ENCODE assay signal across 30 mouse cellular contexts in the genomic region with DNA sequence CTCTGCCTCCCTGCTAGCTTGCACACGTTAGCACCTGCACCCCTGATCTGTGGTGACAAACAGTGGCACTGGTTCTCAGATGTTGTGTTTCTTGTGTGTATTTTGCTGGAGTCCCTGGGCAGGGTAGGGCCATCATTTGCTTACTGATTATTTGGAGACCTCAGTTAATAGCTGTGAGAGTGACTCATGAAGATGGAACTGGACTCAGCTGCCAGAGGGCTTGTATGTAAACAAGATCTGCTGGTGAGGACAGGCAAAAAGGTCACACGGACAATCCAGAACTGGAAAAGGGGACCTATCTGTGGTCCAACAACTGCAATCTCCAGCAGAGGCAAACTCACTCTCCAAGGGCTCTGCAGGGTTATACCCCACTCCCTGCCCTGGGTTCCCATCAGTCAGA. TPM values are rescaled to one million over a fixed set of nuclear protein-coding genes. Genes with fewer than 3 reads are reported as not detected.
A peak's percentile ranks its signal among the peaks of the same experiment; 100 is the strongest.
DNase-seq lines count a peak whose midpoint lies in the region; ATAC-seq and TF ChIP-seq lines count a peak whose summit lies in the region.
"Had no signal": no experiment of that assay in that cellular context is flagged by ENCODE, and none has a peak within 500 bp of the region (broad histone marks: within the 10 kb centered on the region; RNA-seq: fewer than 3 reads in every experiment).

No protein-coding gene starts in this region.

- 34% methylated on average over 2 of the region's 2 CpGs for WGBS in cerebellum, adult 2 months
- 85% methylated on average over 2 of the region's 2 CpGs for WGBS in forebrain, embryonic 10.5 days
- WGBS in forebrain, embryonic 14.5 days: 72% methylated on average over 2 of the region's 2 CpGs
- 73% methylated on average over 2 of the region's 2 CpGs for WGBS in midbrain, embryonic 10.5 days
- 56% methylated on average over 2 of the region's 2 CpGs for WGBS in midbrain, postnatal 0 days

- peaks cover 15% of the 10 kb centered on the region for H3K36me3 ChIP-seq in forebrain, embryonic 10.5 days (replicated peaks)
- peaks cover 19% of the 10 kb centered on the region; the same call in 1 of the 2 replicates for H3K36me3 ChIP-seq in forebrain, embryonic 14.5 days (ENCODE audit: control insufficient read depth, insufficient read depth, low read length)
- H3K36me3 ChIP-seq in midbrain, embryonic 10.5 days: peaks cover 16% of the 10 kb centered on the region
- no peaks in the 10 kb centered on the region for H3K36me3 ChIP-seq in midbrain, postnatal 0 days (ENCODE audit: insufficient read depth, low read length)
- H3K36me3 ChIP-seq: embryonic facial prominence, embryonic 12.5 days; embryonic facial prominence, embryonic 15.5 days; G1E; heart, embryonic 12.5 days; heart, embryonic 15.5 days; hindbrain, embryonic 13.5 days; intestine, embryonic 15.5 days had no signal

- peak overlapping the region; percentile 99 for H3K27ac ChIP-seq in cerebellum, adult 2 months (ENCODE audit: insufficient read depth, low read length)
- peak overlapping the region; percentile 12; the same call in 1 of the 2 replicates for H3K27ac ChIP-seq in forebrain, embryonic 10.5 days
- no peak overlapping the region for H3K27ac ChIP-seq in forebrain, embryonic 14.5 days (ENCODE audit: low read depth, low read length)
- 0 out of 2 replicates have a peak overlapping the region, but pooled peaks have one; percentile 46 for H3K27ac ChIP-seq in midbrain, embryonic 10.5 days (replicated peaks)
- no peak overlapping the region for H3K27ac ChIP-seq in midbrain, postnatal 0 days (ENCODE audit: low read depth, low read length)
- H3K27ac ChIP-seq: embryonic facial prominence, embryonic 12.5 days; embryonic facial prominence, embryonic 15.5 days; forebrain, embryonic 13.5 days; heart, embryonic 15.5 days; hindbrain, embryonic 13.5 days; intestine, embryonic 15.5 days had no signal

- H3K4me1 ChIP-seq in cerebellum, adult 2 months (ENCODE audit: control insufficient read depth, insufficient read depth, low read length): peaks cover 62% of the 10 kb centered on the region
- H3K4me1 ChIP-seq in forebrain, embryonic 10.5 days: peaks cover 15% of the 10 kb centered on the region
- H3K4me1 ChIP-seq in forebrain, embryonic 14.5 days (ENCODE audit: control insufficient read depth, insufficient read depth, low read length): peaks cover 6% of the 10 kb centered on the region
- H3K4me1 ChIP-seq in midbrain, embryonic 10.5 days: peaks cover 39% of the 10 kb centered on the region
- no peaks in the 10 kb centered on the region for H3K4me1 ChIP-seq in midbrain, postnatal 0 days (ENCODE audit: insufficient read depth, low read length)
- H3K4me1 ChIP-seq: embryonic facial prominence, embryonic 12.5 days; embryonic facial prominence, embryonic 15.5 days; heart, embryonic 12.5 days; heart, embryonic 15.5 days; intestine, embryonic 15.5 days had no signal

- no peaks in the 10 kb centered on the region for H3K9me3 ChIP-seq in forebrain, embryonic 10.5 days
- H3K9me3 ChIP-seq in forebrain, embryonic 14.5 days (replicated peaks; ENCODE audit: control insufficient read depth, low read length): no peaks in the 10 kb centered on the region
- no peaks in the 10 kb centered on the region for H3K9me3 ChIP-seq in midbrain, embryonic 10.5 days (replicated peaks)
- H3K9me3 ChIP-seq in midbrain, postnatal 0 days (ENCODE audit: low read length): no peaks in the 10 kb centered on the region
- H3K9me3 ChIP-seq: embryonic facial prominence, embryonic 12.5 days; embryonic facial prominence, embryonic 15.5 days; forebrain, embryonic 13.5 days; G1E; heart, embryonic 12.5 days; heart, embryonic 15.5 days; hindbrain, embryonic 10.5 days; hindbrain, embryonic 13.5 days; intestine, embryonic 15.5 days had no signal

- no peak overlapping the region for H3K4me3 ChIP-seq in cerebellum, adult 2 months (replicated peaks; ENCODE audit: insufficient read depth, low read depth, low read length)
- H3K4me3 ChIP-seq in forebrain, embryonic 10.5 days: no peak overlapping the region
- no peak overlapping the region for H3K4me3 ChIP-seq in forebrain, embryonic 14.5 days (ENCODE audit: low read depth, low read length)
- no peak overlapping the region for H3K4me3 ChIP-seq in midbrain, embryonic 10.5 days
- H3K4me3 ChIP-seq in midbrain, postnatal 0 days (ENCODE audit: low read depth, low read length): no peak overlapping the region
- H3K4me3 ChIP-seq: embryonic facial prominence, embryonic 12.5 days; embryonic facial prominence, embryonic 15.5 days; forebrain, embryonic 13.5 days; heart, embryonic 12.5 days; heart, embryonic 15.5 days; hindbrain, embryonic 10.5 days; hindbrain, embryonic 13.5 days; intestine, embryonic 15.5 days had no signal

- DNase-seq in cerebellum, adult 2 months: peak in 1 of 2 experiments; percentile 58
- no peak for DNase-seq in cerebellum, adult 8-10 months
- DNase-seq in forebrain, embryonic 10.5 days (ENCODE audit: extremely low spot score, low spot score): no peak
- DNase-seq in forebrain, embryonic 14.5 days (ENCODE audit: low spot score): no peak
- DNase-seq in midbrain, embryonic 10.5 days (ENCODE audit: low spot score): no peak
- DNase-seq in midbrain, postnatal 0 days (ENCODE audit: low spot score): no peak
- no peak for DNase-seq in kidney, adult 9 months
- DNase-seq: adrenal gland, adult 2 months; adrenal gland, postnatal 14 days; B cell, adult 2 months; cerebellum, adult 9-10 months; gastrocnemius, postnatal 25 days; heart, adult 18-20 months; heart, postnatal 10 days; heart, postnatal 36 days; kidney, adult 18-20 months had no signal

- no peak for TF ChIP-seq POLR2A in cerebellum, adult 2 months (IDR thresholded peaks at IDR 0.05; ENCODE audit: borderline replicate concordance, insufficient read depth, low read length)

- no peak for ATAC-seq in forebrain, embryonic 14.5 days
- ATAC-seq in midbrain, postnatal 0 days (ENCODE audit: low FRiP score): no peak
- ATAC-seq: forebrain, embryonic 13.5 days; hindbrain, embryonic 16.5 days; intestine, embryonic 15.5 days had no signal

- no peak overlapping the region for H3K4me2 ChIP-seq in forebrain, embryonic 14.5 days (ENCODE audit: low read length)
- no peak overlapping the region for H3K4me2 ChIP-seq in midbrain, postnatal 0 days (ENCODE audit: low read depth, low read length, poor library complexity, severe bottlenecking)
- H3K4me2 ChIP-seq: embryonic facial prominence, embryonic 12.5 days; embryonic facial prominence, embryonic 15.5 days; forebrain, embryonic 13.5 days; heart, embryonic 12.5 days; heart, embryonic 15.5 days; hindbrain, embryonic 13.5 days; intestine, embryonic 15.5 days had no signal

- H3K9ac ChIP-seq in forebrain, embryonic 14.5 days (ENCODE audit: low read length): no peak overlapping the region
- H3K9ac ChIP-seq in midbrain, postnatal 0 days (replicated peaks; ENCODE audit: low read length, poor library complexity, severe bottlenecking): no peak overlapping the region
- H3K9ac ChIP-seq: embryonic facial prominence, embryonic 12.5 days; embryonic facial prominence, embryonic 15.5 days; forebrain, embryonic 13.5 days; heart, embryonic 12.5 days; heart, embryonic 15.5 days; hindbrain, embryonic 13.5 days; intestine, embryonic 15.5 days had no signal

- no peaks in the 10 kb centered on the region for H3K27me3 ChIP-seq in cerebellum, adult 2 months (ENCODE audit: control insufficient read depth, insufficient read depth, low read length)
- H3K27me3 ChIP-seq in forebrain, embryonic 10.5 days (ENCODE audit: poor library complexity, severe bottlenecking): no peaks in the 10 kb centered on the region
- no peaks in the 10 kb centered on the region for H3K27me3 ChIP-seq in forebrain, embryonic 14.5 days (replicated peaks; ENCODE audit: control insufficient read depth, insufficient read depth, low read length)
- H3K27me3 ChIP-seq in midbrain, embryonic 10.5 days (ENCODE audit: low read depth, poor library complexity, severe bottlenecking): peaks cover 21% of the 10 kb centered on the region; the same call in 1 of the 2 replicates
- H3K27me3 ChIP-seq in midbrain, postnatal 0 days (ENCODE audit: insufficient read depth, low read length): no peaks in the 10 kb centered on the region
- H3K27me3 ChIP-seq: embryonic facial prominence, embryonic 12.5 days; embryonic facial prominence, embryonic 15.5 days; forebrain, embryonic 13.5 days; hindbrain, embryonic 13.5 days; intestine, embryonic 15.5 days had no signal

- TF ChIP-seq CTCF in cerebellum, adult 2 months (IDR thresholded peaks at IDR 0.05; ENCODE audit: borderline replicate concordance, insufficient read depth, low read depth, low read length): no peak
- TF ChIP-seq CTCF in midbrain, postnatal 0 days (IDR thresholded peaks at IDR 0.05): no peak

RNA-seq across cellular contexts. Expression of a gene that starts 52.8 kb away (rescaled TPM):
- polyA plus RNA-seq in cerebellum, adult 2 months (2012; rRNA removed): 40.7 and 47.2 TPM in 2 replicates
- 10.9 and 11.0 TPM in 2 replicates for polyA plus RNA-seq in forebrain, embryonic 10.5 days (2016; fragmentation: Nextera tagmentation; extraction: Ambion mirVana)
- 19.7 and 19.9 TPM in 2 replicates for polyA plus RNA-seq in forebrain, embryonic 14.5 days (2014; fragmentation: Nextera tagmentation; extraction: Ambion mirVana)
- polyA plus RNA-seq in midbrain, embryonic 10.5 days (2016; fragmentation: Nextera tagmentation; extraction: Ambion mirVana): 14.4 and 16.8 TPM in 2 replicates
- 12.9 TPM in 2 replicates for total RNA-seq in midbrain, postnatal 0 days (2014; rRNA removed)
- polyA plus RNA-seq in midbrain, postnatal 0 days (2015; fragmentation: Nextera tagmentation; extraction: Ambion mirVana): 6.4 and 8.5 TPM in 2 replicates
- total RNA-seq: adrenal gland, adult 2 months; adrenal gland, postnatal 14 days; CH12.LX; common myeloid progenitor, adult 5-6 weeks; gastrocnemius, adult 8-10 months; gastrocnemius, postnatal 25 days; heart, adult 18-20 months; heart, postnatal 36 days had no signal
- polyA plus RNA-seq: adrenal gland, adult 2 months; G1E; gonadal fat pad, adult 2 months; intestine, embryonic 15.5 days had no signal

Comparison
In these comparisons a context has a peak if more than half of its experiments do, and no peak if none do; other contexts are left out.
1. H3K27ac ChIP-seq: peak in cerebellum, adult 2 months (single experiment), forebrain, embryonic 10.5 days (single experiment) and midbrain, embryonic 10.5 days (single experiment); none in forebrain, embryonic 14.5 days (single experiment) and midbrain, postnatal 0 days (single experiment).